Mouse (Mus musculus) bone marrow, adult 2 months (tissue): ENCODE measurements around the gene Rnasek.

Source experiments
- CTCF ChIP-seq: fragments of 200-500 bp; IDR thresholded peaks from 2 replicates; pipeline ENCODE4 v1.5.1; 2011; ENCODE audit warnings: low read length, control low read depth; ENCODE audit not compliant: control insufficient read depth, insufficient read depth
- POLR2A ChIP-seq: fragments of 200-500 bp; IDR thresholded peaks from 2 replicates; pipeline ENCODE4 v1.6.1; 2011; ENCODE audit warnings: low read depth, mild to moderate bottlenecking, control low read depth, low read length, borderline replicate concordance; ENCODE audit not compliant: control insufficient read depth

- no peak for TF ChIP-seq POLR2A
- no peak for TF ChIP-seq CTCF
Measured at GRCm38 (mm10) chr11:70199107-70199506, 40.5 kb downstream of the Rnasek start.
